Mouse (Mus musculus) adrenal gland, adult 18-20 months (tissue): ENCODE results near the gene Ccdc14. TPM values are rescaled to one million over a fixed set of nuclear protein-coding genes. Genes with fewer than 3 reads are reported as not detected.

Experiments
- total RNA-seq, 2 experiments: library from RNA; stranded (reverse); gene quantifications; 1 replicate in 1 of 2; 2 replicates in 1 of 2; pipeline ENCODE4 v1.2.3; 2021

The Ccdc14 gene
- total RNA-seq, 2 experiments from 2014 or later = 1.9 to 2.0 TPM

Other genes starting within 250 kb of the Ccdc14 start
- 10 to 100 TPM in 1 of 2 experiments, 1 to 10 TPM in 1; 7.2 to 10.4 TPM for gene Kalrn, start 117.1 kb upstream of the Ccdc14 start, total RNA-seq
- not detected for gene Ropn1, start 40.7 kb upstream of the Ccdc14 start, total RNA-seq
- gene Mylk, start 54.6 kb downstream of the Ccdc14 start, total RNA-seq = 10 to 100 TPM; 43.6 to 58.9 TPM